Mouse (Mus musculus) right cerebral cortex, adult 2 months (tissue): ENCODE results near the gene Cadm1.

Experiments used
- DNase-seq, 2 experiments: peaks; one replicate each; pipeline ENCODE4 v3.0.0; 2021 to 2022; ENCODE audit warnings: low spot score in 2 of 2

Gene Cadm1

DNA sequence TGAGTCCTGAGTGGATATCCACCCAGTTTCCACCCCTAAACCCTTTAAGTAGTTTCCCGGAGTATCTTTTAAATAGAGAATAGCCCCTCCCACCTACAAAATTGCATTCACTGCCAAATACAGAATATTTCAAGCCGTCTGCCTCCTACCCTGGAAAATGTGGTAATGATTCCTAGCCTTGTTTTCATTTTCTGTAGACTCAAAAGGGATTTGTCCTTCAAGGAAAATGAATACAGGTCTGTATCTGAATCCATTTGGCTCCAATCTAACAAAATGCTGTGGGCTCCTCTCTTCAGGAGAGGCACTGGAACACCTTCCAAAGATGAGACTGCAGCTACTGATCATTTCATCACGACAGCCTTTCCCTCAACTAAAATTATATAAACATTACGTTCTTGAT, 271.3 kb downstream of the Cadm1 start:
- no peak for DNase-seq

- no peak for DNase-seq
Observed at GRCm38 (mm10) chr9:47802527-47802926, 272.6 kb downstream of the Cadm1 start.

GRCm38 (mm10) chr9:47803531-47804105, 273.6 kb downstream of the Cadm1 start:
- DNase-seq = no peak

- no peak for DNase-seq
Observed at GRCm38 (mm10) chr9:47805658-47806057, 275.7 kb downstream of the Cadm1 start.

DNA sequence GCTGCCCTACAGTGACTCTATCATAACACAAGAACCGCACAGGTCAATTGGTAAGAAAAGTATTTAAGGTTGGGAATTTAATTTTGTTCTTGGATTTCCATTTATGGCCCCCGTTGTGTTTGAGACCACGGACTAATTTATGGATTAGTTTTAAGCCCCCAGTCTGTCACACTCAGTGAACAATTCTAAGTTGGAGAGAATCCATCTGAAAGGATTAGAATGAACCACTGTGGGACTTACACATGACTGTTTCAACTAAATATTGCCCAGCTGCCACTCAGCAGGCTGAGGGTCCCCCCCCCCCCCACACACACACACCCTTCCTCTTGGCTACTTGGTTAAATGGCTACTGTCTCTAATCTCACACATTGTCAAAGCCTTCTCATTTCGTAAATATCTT, 295.7 kb downstream of the Cadm1 start:
- DNase-seq = no peak

GRCm38 (mm10) chr9:47828762-47829161, 298.8 kb downstream of the Cadm1 start:
- peak in 1 of 2 experiments; percentile 34 for DNase-seq

DNA sequence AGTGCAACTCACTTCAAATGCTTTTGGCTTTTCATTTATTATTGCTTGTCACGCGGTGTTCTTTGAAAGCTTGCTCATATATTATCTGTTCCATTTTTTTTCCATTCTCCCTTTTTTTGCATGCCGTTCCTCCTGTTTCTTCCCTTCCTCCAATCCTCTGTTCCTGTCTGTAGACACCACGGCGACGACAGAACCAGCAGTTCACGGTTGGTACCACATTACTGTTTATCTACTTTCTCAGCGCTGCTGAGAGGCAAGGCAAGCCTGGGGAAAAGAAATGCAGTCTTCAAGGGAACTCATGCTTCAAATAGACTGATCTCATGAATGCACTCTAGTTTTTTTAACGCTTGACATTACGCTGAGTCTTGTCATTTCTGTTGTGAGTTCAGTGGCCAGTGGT, 299.2 kb downstream of the Cadm1 start:
- DNase-seq = no peak

GRCm38 (mm10) chr9:47829846-47830245, 299.9 kb downstream of the Cadm1 start:
- DNase-seq = no peak

DNA sequence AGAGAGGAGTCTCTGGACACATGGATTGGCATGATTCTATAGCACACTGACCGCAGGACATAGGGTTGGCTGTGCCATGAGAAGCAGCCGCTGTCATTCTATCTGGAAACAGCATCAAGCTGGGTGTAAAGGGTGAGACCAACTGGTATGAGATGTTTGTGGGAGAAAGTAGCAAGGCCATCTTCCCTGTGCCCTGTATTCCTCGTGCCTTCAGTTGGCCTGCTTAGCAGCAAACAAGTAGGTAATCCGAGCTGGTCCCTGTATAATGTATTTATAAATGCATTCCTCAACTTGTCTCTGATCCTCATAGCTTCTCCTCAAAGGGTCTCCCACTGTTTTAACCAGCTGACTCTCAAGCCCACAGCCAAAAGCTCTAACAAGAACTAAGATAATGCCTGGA, 301.4 kb downstream of the Cadm1 start:
- DNase-seq = no peak

GRCm38 (mm10) chr9:47838170-47838569, 308.2 kb downstream of the Cadm1 start:
- no peak for DNase-seq

DNA sequence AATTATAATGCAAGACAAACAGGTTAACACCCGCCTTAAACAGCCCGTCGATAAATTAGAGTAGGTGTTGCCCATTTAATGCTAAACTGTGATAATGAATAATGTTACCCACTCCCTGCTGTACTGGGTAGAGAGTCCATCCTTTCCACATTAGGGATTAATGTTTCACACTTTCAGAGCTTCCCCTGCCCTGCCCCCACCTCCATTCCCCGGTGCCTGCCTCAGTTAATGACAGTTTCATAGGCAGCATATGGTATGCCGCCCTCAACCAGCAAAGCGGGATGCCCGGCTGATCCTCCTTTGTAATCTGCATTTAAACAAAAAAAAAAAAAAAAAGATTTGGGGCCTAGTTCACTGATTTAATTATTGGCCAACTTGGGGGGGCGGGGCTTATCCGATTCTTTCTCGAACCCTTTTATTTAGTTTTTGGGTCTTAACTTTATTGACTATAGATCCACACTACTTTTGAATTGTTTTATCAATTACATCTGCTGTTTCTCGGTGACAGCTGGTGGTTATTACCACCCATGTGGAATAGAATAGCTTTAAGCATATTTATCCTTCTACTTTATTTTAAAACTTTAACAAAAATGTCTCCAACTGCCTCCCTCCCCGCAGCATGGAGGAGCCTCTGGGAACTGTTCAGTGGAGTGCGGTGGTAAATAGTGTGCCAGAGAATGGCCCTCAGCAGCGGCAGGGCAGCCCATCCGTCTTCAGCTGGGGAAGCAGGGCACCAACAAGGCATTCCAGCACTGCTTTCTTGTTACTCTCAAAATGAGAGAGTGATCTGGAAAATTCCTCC, 309.1 kb downstream of the Cadm1 start:
- DNase-seq = peak in 1 of 2 experiments; percentile 47

DNA sequence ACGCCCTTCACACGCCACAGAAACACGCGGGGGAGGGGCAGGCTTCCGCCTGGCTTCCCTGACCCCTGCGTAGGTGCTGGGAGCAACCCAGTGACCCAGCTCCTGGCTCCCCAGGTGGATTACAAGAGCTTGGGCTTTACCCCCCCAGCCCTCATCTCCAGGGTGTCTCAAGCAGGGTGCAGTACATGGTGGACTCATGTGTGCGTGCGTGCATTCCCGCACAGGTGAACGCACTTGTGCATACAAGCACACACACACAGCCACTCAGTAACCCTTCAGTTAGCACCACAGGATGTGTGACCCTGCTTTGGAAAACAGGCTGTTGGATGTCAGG, 309.7 kb downstream of the Cadm1 start:
- no peak for DNase-seq

DNA sequence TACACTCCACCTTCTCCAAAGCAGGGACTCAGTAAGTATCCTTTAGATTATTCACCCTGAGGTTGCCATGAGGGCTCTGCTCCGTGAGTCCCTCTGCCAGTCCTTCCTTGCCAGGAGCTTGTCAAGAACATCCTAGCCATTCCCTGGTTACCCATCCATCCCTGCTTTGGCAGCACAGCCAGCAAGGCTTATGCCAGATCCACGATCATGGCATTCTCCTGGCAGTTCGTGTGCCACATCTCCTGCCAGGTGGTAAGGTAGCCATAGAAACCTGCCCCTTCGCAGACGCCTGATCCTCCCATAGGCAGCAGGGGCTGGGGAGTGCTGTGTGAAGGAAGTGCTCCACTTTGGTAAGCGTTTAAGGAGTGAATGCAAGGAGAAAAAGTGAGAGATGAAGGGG, 313.4 kb downstream of the Cadm1 start:
- DNase-seq = no peak

DNA sequence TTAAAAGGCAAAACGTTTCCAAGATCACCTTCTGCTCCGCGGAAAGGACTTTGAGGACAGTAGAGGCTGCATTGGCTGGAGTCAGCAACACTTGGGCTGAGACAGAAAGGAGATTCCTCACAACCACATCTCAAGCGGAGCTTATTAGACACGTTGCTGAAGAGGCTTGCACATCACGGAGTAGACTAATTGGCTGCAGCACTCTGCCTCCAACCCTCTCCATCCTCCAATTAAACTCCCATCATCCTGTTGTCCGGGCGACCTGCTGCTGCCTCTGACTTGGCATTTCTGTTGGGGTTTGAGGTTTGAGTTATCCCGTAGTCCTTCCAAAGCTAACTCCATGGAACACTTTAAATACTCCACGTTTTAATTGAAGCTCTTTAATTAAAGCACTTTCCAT, 316.3 kb downstream of the Cadm1 start:
- DNase-seq = no peak

- no peak for DNase-seq
Observed at GRCm38 (mm10) chr9:47846926-47847325, 317.0 kb downstream of the Cadm1 start.

DNA sequence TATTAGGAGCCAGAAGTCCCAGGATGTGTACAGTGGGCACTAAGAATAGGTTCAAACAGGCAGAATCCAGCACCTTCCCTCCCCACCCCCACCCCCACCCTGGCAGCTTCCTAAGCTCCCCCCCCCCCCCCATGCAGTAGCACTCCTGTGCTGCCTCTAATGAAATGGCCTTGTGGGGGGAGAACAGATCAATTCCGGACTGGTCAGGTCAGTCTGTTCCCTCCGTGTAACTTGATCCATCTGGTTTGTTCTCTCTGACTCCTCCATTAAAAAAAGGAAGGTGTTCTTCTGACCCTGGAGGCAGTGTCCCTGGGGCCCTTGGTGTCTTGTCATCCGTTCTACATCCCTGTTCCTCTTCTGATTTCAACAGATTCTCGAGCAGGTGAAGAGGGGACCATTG, 317.8 kb downstream of the Cadm1 start:
- no peak for DNase-seq

DNA sequence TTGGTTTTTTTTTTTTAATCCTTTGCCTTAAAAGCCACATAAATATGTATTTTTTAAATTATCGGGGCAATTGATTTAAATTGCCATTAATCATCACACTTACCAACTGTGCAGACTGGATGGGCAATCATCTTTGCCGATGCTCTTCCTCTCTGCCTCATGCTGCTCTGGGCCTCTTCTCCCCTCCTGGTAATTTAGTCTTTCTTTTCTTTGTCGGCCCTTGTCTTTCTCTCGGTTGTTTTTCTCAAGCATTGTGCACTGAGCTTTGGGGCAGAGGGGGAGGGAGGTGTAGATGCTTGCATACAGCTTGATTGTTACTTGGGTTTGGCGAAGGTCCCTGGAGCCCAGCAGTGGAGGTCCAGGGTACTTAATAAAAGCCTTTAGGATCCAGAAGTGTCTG, 318.8 kb downstream of the Cadm1 start:
- DNase-seq = no peak

DNA sequence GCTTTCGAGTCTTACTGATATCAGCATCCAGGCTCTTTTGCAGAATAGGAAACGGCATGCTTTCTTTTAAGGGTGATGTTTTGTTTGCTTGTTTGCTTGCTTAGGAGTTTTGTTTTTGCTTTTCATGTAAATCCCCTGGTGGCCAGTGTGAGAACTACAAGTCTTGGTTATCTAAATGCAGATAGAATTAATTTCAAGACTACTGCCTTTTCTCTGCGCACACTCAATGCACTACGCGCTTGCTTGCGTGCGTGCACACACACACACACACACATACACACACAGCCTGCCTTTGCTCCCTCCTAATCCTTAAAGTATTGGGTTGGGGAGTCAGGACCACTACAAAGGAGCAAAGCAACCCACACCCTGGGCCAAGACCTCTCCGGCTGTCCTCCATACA, 326.3 kb downstream of the Cadm1 start:
- DNase-seq = peak in 1 of 2 experiments; percentile 55

DNA sequence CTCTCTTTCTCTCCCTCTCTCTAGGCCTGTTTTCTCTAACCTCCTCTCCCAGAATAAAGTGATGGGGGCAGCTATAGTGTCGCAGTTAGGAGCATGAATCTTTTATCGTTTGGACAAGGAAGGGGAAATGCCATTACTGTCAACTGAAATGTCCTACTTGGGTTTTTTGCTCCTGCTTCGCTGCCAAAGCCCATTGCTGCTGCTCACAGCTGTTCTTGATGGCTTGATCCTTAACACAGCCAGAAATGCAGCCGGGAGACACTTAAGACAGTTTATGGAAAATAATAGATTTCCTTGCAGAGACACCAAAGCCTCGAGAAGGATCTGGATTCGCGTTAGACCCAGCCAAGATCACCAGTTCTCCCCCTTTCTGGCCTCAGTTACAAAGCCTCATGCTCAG, 327.3 kb downstream of the Cadm1 start:
- DNase-seq = no peak

DNA sequence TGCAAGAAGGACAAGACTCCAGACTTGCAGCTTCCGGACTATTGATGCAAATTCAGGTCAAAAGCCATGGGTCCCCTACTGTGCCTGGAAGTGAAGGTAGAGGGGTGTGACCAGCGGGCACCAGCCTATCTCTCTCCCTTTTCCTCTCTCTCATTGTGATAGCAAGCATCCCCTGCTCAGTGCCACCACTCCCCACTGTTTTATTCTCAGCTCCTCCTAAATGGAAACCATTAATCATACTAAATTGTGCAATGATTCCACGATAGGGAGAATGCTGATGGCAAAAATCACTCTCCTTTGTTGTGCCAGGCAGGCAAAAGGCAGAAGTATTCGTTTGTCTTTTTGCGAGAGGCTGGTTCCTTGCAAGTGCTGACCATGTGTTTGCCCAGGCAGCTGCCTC, 328.2 kb downstream of the Cadm1 start:
- no peak for DNase-seq

- DNase-seq = no peak
Observed at GRCm38 (mm10) chr9:47858778-47859395, 328.9 kb downstream of the Cadm1 start.

- DNase-seq = no peak
Observed at GRCm38 (mm10) chr9:47860994-47861393, 331.0 kb downstream of the Cadm1 start.

DNA sequence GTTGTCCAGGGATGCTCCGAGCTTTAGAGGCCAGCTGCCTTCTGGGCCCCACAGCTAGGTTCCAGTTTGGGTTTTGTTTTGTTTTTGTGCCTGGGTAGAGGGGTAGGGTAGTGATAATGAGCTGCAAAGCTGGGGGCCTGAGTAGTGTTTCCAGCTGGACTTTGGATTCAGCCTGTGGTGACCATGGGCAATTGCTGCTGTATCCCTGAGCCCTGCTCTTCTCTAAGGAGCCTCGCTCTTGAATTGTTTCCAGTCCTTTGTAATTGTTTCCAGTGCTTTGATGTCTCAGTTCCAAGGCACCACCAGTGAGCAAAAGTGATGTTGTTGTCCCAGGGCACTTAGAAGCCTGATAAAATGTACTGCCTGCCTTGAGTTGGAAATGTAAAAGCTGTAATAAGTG, 331.8 kb downstream of the Cadm1 start:
- DNase-seq = no peak
